24 mouse cellular contexts compared by ENCODE assay signal in genomic region chr8:25362656-25363055, GRCm38 (mm10).
DNase-seq lines count a peak whose midpoint lies in the region; ATAC-seq and TF ChIP-seq lines count a peak whose summit lies in the region.
"Had no signal": no experiment of that assay in that cellular context is flagged by ENCODE, and none has a peak within 500 bp of the region (broad histone marks: within the 10 kb centered on the region; RNA-seq: fewer than 3 reads in every experiment).

No protein-coding gene starts in this region.

- no peak for TF ChIP-seq POLR2A in brain, embryonic 14.5 days (IDR thresholded peaks at IDR 0.05; ENCODE audit: borderline replicate concordance, extremely low read depth, insufficient read depth, insufficient read length, poor library complexity, severe bottlenecking)

- no peaks in the 10 kb centered on the region for H3K27me3 ChIP-seq in hindbrain, postnatal 0 days (ENCODE audit: insufficient read depth, low read length)
- no peaks in the 10 kb centered on the region for H3K27me3 ChIP-seq in midbrain, postnatal 0 days (ENCODE audit: insufficient read depth, low read length)
- H3K27me3 ChIP-seq: kidney, embryonic 15.5 days; limb, embryonic 12.5 days had no signal

- H3K4me2 ChIP-seq in hindbrain, postnatal 0 days (ENCODE audit: low read depth, low read length): no peak overlapping the region
- H3K4me2 ChIP-seq in midbrain, postnatal 0 days (ENCODE audit: low read depth, low read length, poor library complexity, severe bottlenecking): no peak overlapping the region
- H3K4me2 ChIP-seq: heart, embryonic 11.5 days; kidney, embryonic 15.5 days; limb, embryonic 12.5 days; liver, embryonic 11.5 days had no signal

- H3K36me3 ChIP-seq in hindbrain, postnatal 0 days (ENCODE audit: insufficient read depth, low read length): no peaks in the 10 kb centered on the region
- H3K36me3 ChIP-seq in midbrain, postnatal 0 days (ENCODE audit: insufficient read depth, low read length): no peaks in the 10 kb centered on the region
- H3K36me3 ChIP-seq: embryonic facial prominence, embryonic 10.5 days; hindbrain, embryonic 10.5 days; kidney, embryonic 15.5 days; limb, embryonic 12.5 days had no signal

- DNase-seq in thymus, postnatal 0 days (ENCODE audit: low spot score): peak; percentile 19
- no peak for DNase-seq in thymus, adult 18-20 months
- DNase-seq in brain, embryonic 14.5 days (ENCODE audit: low read depth): peak; percentile 26
- no peak for DNase-seq in lung, postnatal 36 days
- no peak for DNase-seq in hindbrain, postnatal 0 days (ENCODE audit: low spot score)
- DNase-seq in midbrain, postnatal 0 days (ENCODE audit: low spot score): no peak
- DNase-seq: adrenal gland, adult 8-10 months; cerebellum, adult 9-10 months; gastrocnemius, postnatal 10 days; heart, adult 11 months; kidney, adult 11 months; kidney, postnatal 36 days; liver, postnatal 0 days; midbrain, embryonic 14.5 days had no signal

- TF ChIP-seq CTCF in brain, embryonic 14.5 days (IDR thresholded peaks at IDR 0.05; ENCODE audit: borderline replicate concordance, extremely low read depth, insufficient read depth, insufficient read length): no peak
- no peak for TF ChIP-seq CTCF in hindbrain, postnatal 0 days (IDR thresholded peaks at IDR 0.05; ENCODE audit: low read depth)
- no peak for TF ChIP-seq CTCF in midbrain, postnatal 0 days (IDR thresholded peaks at IDR 0.05)

- H3K4me3 ChIP-seq in hindbrain, postnatal 0 days (ENCODE audit: low read length): no peak overlapping the region
- H3K4me3 ChIP-seq in midbrain, postnatal 0 days (ENCODE audit: low read depth, low read length): no peak overlapping the region
- H3K4me3 ChIP-seq: embryonic facial prominence, embryonic 10.5 days; hindbrain, embryonic 10.5 days; kidney, embryonic 15.5 days; limb, embryonic 12.5 days; myocyte had no signal

- H3K9me3 ChIP-seq in hindbrain, postnatal 0 days (ENCODE audit: low read length): no peaks in the 10 kb centered on the region
- H3K9me3 ChIP-seq in midbrain, postnatal 0 days (ENCODE audit: low read length): no peaks in the 10 kb centered on the region
- H3K9me3 ChIP-seq: embryonic facial prominence, embryonic 10.5 days; kidney, embryonic 15.5 days; limb, embryonic 12.5 days had no signal

- peak; percentile 76 for ATAC-seq in megakaryocyte, adult 5-6 weeks (ENCODE audit: poor library complexity, severe bottlenecking)
- ATAC-seq in hindbrain, postnatal 0 days: no peak
- no peak for ATAC-seq in midbrain, postnatal 0 days (ENCODE audit: low FRiP score)
- ATAC-seq: activated CD4-positive, CD25-positive, alpha-beta regulatory T cell, adult 4 months; liver, postnatal 0 days; lung, postnatal 0 days had no signal

- 63% methylated on average over 9 of the region's 9 CpGs for WGBS in hindbrain, postnatal 0 days
- 62% methylated on average over 9 of the region's 9 CpGs for WGBS in midbrain, postnatal 0 days

- no peaks in the 10 kb centered on the region; the same call in 1 of the 2 replicates for H3K4me1 ChIP-seq in hindbrain, postnatal 0 days (ENCODE audit: insufficient read depth, low read length)
- H3K4me1 ChIP-seq in midbrain, postnatal 0 days (ENCODE audit: insufficient read depth, low read length): no peaks in the 10 kb centered on the region

- H3K9ac ChIP-seq in hindbrain, postnatal 0 days (replicated peaks; ENCODE audit: low read length): no peak overlapping the region
- H3K9ac ChIP-seq in midbrain, postnatal 0 days (replicated peaks; ENCODE audit: low read length, poor library complexity, severe bottlenecking): no peak overlapping the region
- H3K9ac ChIP-seq: kidney, embryonic 15.5 days; limb, embryonic 12.5 days; liver, postnatal 0 days had no signal

- no peak overlapping the region for H3K27ac ChIP-seq in hindbrain, postnatal 0 days
- H3K27ac ChIP-seq in midbrain, postnatal 0 days (ENCODE audit: low read depth, low read length): no peak overlapping the region
- H3K27ac ChIP-seq: embryonic facial prominence, embryonic 10.5 days; hindbrain, embryonic 10.5 days; kidney, embryonic 15.5 days; limb, embryonic 12.5 days had no signal

Comparison
In these comparisons a context has a peak if more than half of its experiments do, and no peak if none do; other contexts are left out.
1. DNase-seq: peak in thymus, postnatal 0 days (single experiment) and brain, embryonic 14.5 days (single experiment); none in thymus, adult 18-20 months (0 of 2), lung, postnatal 36 days (single experiment), hindbrain, postnatal 0 days (single experiment) and midbrain, postnatal 0 days (single experiment).